Mouse (Mus musculus) ZHBTc4 (cell line): ENCODE data around the gene Cep41.

Experiments used
- DNase-seq: peaks from one replicate; pipeline ENCODE4 v3.0.0-alpha.2; 2011; ENCODE audit warnings: low read depth, low spot score

Gene Cep41

DNA sequence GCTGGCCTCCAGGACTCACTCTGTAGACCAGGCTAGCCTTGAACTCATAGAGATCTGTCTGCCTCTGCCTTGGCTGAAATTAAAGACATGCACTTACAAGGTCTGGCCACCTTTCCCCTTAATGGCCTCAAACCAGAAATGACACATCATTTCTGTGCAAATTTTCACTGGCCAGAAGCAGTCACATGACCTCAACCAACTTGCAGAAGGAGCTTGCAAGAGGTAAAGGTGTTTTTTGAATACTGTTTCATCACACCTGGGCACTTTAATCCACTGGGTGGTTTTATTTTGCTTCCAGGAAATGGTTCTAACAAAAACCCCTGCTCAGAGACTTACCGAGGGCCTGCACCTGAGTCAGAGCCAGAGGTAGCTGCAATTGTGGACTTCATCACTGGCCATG, 63.6 kb downstream of the Cep41 start:
- DNase-seq: no peak

DNA sequence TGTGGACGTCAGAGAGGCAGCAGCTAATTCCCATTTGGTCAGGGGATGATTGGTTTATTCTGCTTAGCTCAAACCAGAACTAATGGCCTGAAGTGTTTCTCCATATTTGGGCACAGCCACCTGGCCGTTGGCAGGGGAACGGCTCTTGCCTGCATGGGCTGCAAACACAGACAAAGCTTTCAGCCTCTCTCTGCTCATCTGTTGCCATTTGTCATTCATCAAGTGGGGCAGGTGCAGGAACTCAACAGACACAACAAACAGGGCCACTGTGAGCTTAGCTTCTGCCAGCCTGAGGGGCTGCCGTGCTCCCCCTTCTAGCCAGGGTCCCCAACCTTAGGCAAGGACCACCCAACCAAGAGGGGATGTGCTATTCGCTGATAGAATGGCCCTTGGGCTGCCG, 65.4 kb downstream of the Cep41 start:
- DNase-seq: no peak

DNA sequence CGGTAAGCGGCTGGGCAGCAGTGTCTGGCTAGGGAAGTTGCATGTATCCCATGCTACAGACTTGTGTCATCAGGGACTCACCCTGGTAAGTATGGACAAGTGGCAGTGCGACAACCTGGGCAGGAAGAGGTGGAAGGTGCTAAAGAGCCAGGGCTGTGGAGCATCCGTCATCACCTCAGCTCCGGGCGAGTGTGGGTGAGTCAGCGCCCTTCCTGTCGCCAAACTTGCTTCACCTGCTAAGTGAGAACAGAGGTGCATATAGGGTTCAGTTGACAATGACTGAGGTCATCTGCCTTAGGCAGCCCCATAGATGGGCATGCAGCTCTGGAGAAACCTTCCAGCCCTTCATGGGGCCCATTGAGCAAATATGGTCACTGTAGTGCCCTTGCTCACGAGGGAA, 68.8 kb downstream of the Cep41 start:
- DNase-seq: no peak

DNA sequence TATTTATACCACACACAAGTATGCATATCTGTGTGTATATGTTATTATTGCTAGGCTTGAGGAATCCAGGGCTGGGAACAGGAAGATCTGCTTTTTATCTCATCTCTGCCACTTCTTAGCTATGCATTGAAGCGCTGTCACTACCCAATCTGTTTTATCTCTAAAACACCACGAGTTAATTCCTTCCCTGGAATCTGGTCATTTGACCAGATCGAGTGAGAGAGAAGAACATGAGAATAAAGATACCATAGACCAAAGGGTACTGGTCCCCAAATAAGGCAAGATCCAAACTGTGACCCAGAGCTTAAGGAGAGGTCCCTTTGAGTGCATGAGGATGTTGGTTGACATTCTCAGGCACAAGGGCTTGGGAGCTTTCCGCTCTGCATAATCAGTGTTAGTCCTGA, 71.6 kb downstream of the Cep41 start:
- no peak for DNase-seq

DNA sequence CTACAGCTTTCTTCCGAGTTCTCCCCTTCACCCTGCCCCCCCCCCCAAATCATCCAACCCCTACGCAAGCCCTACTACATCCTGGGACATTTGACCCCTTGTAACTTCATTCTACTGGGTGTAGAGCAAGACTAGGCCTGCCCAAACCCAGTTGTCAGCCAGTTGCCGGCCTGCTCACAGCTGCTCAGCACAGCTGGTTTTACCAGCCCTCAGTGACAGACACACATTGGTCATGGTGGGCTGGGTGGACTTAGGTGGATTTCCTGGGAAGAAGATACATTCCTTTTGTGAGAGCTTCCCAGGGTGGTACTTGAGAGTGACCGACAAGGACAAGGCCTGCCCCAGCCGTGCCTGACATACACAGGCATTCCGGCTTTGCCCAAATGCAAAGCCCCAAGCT, 72.6 kb downstream of the Cep41 start:
- no peak for DNase-seq

DNA sequence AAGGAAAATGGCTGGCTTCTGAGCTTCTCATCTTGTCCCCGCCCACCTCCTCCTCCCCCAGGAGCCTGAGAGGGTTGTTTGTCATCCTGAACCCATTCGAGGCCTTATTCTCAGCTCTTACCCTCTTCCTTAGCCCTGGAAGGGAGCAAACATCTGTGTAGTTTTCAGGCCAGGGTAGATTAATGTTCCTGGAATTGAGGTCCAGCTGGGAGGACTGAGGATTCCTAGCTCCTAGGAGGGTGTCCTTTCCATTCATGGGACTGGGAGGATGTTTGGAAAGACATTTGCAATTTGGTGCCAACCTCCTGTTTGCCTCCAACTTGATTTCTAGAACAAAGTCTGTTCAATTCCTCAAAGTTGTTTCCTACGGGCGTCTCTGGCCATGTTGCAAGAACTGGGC, 73.0 kb downstream of the Cep41 start:
- no peak for DNase-seq

DNA sequence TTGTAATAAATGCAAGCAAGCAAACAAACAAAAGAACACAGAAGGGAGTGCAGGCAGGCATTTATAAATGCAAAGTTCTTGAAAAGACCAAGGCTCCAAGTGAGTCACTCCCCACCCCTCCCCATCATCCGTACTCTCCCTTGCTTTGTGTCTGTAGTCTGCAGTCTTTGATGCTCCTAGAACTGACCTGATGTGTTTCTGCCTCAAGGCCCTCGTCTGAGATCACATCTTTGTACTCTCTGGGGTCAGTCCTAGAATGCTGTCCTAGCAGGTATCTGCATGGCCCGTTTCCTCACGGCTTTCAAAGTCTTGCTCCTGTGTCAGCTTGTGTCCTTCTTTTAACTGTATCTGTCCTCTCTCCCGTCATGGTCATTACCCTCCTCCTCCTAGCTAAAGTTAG, 73.9 kb downstream of the Cep41 start:
- DNase-seq: peak; percentile 9

DNA sequence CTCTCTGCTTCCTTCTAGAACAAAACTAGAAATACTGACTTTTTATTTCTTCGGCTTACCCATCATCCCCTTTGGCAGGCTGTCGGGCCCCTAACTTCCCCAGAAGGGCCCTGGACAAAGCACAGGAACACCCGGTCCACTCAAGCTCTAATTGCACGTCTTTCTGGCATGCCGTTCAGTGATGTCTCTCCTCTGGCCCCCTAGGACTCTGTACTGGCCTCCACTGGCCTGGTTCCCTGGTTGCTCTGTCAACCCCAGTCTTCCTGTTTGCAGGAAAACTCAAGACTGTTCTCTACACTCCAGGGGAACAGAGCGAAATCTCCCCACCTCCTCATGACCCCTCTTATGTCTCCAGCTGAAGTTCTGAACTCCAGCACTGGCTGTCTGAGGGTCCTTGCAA, 74.8 kb downstream of the Cep41 start:
- DNase-seq: no peak

DNA sequence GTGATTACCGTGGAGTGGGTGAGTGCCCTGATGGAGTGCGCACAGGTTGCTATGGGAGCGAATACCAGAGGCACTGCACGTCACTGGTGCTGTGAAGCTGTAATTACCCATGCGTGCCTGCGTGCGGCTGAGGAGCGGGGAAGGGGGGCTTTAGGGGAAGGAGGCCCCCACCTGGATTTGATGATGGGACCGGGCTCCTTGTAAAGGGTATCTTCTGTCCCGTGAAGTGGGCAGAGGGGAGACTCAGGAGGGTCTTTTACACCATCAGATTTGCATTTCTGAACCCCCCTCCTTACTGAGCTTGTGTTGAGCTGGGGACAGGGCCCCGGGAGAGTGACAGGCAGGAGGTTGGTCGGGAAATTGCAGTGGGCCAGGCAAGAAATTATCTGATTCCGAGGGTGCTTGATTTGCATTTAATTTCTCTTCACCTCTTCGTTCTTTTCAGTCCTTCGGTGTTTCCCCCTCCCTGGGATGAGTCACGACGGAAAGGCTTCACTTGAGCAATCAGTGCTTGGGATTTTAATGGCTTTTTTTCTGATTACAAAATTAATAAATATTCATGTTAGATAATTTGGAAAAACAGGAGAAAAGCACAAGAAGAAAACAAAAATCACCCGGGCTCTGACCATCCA, 75.5 kb downstream of the Cep41 start:
- DNase-seq: peak; percentile 33

DNA sequence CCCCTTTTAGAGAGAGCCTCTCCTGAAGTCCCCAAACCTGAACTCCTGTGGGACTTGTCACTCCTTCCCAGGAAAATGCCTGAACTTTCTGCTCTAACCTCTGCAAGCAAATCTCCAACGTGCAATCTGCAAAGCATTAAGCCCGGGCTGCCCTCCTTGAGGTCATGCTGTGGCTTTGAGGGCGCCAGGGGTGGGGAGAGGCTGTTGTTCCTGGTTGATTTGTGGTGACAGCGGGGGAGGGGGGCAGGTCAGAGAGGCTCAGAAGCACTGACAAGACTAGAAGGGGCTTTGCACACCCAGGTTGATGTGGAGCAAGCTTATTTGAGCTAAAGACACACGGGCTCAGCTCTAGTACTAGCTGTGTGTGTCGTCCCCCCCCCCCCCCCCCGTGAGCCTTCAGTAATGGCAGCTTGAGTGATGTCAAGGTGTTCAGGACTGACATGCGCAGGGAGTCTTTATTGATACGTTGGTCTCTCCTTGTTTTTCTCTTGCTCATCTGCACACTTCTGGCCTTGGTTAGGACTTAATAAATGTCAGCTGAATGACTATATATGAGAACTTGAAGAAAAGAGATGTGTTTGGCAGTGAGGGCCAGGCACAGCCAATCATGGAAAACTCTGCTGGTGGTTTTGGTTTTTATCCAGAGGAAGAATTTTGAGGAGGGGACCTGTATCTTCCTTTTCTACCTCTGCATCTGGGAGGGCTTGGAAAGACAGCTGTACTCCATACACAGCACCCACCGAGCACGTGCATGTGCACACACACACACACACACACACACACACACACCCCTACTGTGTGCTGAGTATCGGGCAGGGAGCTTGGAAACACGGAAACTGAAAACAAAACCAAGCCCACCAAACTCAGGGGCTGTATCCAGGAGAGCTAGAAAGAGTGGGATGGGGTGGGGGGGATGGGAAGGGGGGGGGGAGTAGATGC, 76.3 kb downstream of the Cep41 start:
- DNase-seq: peak; percentile 43

DNA sequence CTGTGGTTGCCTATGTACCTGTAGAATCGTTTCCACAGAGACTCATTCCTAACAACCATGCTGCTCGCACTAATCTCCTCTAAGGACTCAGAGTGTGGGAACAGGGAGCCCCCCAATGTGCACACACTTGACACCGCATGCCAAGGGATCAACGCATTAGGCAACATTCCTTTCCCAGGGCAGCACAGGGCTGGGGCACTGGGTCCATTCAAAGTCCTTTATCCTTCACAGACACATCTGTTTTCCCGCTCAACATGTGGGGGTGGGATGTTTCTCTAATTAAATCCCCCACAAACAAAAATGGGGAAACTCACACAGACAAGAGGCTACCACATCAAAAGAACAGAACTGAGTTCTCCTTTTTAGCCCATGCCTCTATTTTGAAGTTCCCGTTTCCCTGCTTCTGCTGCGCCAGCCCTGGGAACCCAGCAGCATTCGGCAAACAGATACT, 77.0 kb downstream of the Cep41 start:
- no peak for DNase-seq

DNA sequence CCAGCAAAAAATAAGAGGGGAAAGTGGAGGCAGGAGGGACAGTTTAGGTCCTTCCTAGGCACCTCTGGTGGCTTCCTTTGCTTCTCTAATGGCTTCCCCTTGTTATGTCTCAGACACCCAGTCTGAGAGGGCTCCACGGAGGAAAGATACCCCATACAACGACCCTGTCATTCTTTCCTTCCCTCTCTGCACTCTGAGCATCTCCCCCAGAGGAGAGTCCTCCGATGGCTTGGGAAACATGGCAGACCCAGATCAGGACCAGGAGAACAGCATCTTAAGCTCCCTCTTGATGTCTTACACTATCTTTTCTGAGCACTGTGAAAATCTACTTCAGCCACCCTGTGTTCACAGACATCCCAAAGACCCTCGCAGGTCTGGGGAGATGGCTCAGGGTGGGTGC, 77.8 kb downstream of the Cep41 start:
- DNase-seq: no peak

DNA sequence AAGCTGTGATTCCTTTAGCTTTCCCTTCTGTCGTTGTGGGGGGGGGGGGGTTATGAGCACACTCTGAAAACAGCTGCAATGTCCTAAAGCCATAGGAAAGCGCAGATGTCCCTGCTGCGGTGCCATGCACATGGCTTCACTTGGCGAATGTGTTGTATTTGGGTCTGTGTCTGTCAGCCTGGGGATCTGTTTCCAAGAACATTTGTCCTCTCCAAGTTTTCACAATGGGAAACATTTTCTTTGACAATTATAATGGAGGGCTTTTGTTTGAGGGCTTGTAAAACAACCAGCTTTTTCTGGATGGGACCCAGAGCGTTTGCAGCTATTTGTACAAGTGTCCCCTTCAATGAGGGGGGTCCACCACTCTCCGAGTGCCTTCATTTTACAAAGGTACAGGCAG, 79.3 kb downstream of the Cep41 start:
- DNase-seq: peak; percentile 4

DNA sequence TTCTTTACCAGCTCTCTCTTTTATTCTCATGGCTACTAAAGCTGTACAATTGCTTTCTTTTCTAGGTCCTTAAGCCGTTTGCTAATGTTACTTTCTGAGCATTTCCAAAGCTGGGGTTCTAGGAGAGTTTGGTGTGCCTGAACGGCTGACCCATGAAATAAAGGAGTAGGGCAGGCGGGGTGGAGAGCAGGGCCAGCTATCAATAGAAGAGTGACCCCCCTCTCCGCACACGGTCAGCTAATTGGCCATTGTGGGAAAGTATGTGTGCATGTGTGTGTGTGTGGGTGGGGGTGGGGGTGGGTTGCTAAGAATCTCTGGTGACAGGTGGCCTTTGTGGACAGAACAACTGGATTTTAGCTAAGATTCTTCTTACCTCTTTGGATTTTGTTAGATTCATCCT, 82.3 kb downstream of the Cep41 start:
- no peak for DNase-seq

DNA sequence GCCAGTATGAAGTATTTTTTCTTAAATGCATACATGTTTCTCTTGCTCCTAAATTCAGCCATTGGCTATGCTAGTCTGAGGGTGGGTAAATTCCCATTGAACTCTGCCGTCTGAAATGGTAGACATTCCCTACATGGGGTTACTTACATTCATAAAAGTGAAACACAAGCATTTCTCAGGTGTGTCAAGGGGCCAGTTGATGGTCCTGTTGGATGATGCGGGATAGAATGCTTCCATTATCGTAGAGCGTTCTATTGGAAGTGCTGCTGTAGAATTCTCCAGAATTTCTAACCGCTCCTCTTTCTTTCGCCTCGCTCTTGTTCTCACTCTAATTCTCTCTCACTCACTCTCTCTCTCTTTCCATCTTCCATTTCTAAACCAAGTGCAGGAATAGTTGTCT, 82.8 kb downstream of the Cep41 start, which contains the start of gene Cpa5:
Cpa5 (plus strand) TSS at position 301 of the 400 bp plus-strand sequence.
- no peak for DNase-seq

DNA sequence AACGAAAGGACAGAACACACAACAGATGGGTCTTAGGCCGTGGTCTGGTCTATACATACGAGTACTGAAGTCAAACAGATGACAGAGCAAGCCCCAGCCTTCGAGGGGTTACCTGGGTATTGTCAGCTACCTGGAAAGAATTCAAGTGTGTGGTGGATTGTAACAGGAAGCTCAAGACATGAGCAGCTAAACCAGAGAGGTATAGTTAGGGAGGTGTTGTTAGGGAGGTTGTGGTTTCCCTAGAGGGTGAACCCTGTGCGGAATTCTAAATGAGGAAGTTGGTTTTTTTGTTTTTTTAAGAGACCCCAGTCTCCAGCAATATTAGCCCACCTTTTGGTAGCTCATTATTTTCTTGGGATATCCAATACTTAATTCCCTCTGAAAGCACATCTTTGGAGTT, 87.9 kb downstream of the Cep41 start:
- no peak for DNase-seq

DNA sequence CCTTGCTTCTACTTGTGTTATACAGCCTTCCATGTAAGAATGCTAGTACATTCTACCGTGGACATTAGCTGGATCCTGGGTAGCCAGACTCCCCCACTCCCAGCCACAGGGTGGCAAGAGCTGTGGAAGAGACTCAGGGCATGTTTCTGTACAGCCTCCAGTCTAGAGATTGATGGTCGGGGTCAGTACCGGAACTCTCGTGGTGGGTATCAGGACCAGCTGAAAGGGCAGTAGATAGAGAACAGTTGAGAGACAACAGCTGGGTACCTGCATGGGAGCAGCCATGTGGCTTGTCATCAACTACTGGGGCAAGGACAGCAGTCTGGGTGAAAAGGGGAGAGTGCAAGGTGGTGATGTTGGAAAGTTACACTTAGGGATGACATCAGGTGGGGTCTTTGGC, 88.4 kb downstream of the Cep41 start:
- no peak for DNase-seq

DNA sequence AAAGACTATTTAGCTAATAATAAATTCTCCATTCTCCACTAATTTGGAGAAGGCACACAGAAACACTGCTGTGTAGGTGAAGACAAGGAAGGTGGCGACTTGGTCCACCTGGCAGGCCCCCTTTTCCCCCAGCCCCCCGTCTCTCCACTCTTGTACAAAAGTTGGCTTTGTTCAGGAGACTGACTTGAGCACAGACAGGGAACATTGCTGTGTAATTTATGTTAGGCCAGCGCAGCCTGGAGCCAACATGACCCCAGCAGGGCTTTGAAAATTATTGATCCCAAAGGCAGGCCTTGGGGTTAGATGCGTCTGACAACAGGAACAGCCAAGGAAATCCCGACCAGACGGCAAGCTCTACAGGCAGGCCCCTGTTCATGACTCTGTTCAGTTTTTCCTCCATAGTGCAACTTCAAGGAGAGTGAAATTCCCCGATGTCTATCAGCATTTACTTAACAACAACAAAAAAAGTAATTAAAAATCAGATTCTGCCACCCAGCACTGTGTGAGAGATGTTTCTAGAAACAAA, 89.1 kb downstream of the Cep41 start:
- DNase-seq: no peak
